In the genomic region with DNA sequence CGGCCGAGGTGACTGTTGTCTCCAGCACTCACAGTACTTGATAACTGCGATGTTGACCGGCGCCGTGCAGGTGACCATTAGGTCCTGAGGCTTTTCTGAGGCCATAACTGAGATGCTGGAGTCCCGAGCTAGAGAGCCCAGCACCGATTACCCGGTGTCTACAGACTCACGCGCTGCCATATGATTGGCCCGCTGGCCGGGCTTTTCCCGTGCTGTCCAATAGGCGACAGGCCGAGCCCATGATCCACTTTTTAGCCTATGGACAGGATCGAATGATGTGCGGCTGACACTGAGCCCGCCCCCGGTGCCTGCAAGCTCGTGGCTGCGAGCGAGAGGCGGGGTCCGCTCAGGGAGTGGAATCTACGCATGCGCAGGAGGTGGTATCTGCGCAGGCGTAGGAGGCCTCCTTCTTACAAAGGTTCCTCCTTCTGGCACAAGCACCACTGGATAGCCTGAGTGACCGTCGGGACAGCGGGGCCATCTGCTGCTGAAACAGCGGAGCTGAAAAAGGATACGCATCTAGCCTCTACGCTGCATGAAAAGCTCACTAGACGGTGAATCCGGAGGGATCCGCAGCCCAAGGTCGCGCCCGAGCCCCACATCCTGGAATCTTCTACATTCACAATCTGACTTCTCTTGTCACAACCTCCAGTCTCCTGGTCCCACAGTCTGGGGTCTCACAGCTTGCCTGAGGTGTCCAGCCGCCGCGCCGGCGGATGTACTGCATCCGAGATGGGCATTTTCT, we compare ENCODE assay signal across 8 mouse cellular contexts. TPM values are rescaled to one million over a fixed set of nuclear protein-coding genes. Genes with fewer than 3 reads are reported as not detected.
DNase-seq lines count a peak whose midpoint lies in the region; ATAC-seq lines count a peak whose summit lies in the region.

A gene (minus strand): TSS at position 161 of the 745 bp plus-strand sequence.

- peaks cover 37% of the 10 kb centered on the region; the same call in 1 of the 2 replicates for H3K79me2 ChIP-seq in macrophage (ENCODE audit: inconsistent target)

- peak within 1 kb of the TSS; percentile 97 for H3K27ac ChIP-seq in hindbrain, embryonic 16.5 days (ENCODE audit: low read depth, low read length)
- peak within 1 kb of the TSS; percentile 94 for H3K27ac ChIP-seq in macrophage

- H3K9ac ChIP-seq in hindbrain, embryonic 16.5 days (ENCODE audit: low read depth, low read length): peak within 1 kb of the TSS; percentile 79

- H3K4me2 ChIP-seq in hindbrain, embryonic 16.5 days (ENCODE audit: low read length): peak within 1 kb of the TSS; percentile 84

- H3K4me3 ChIP-seq in hindbrain, embryonic 16.5 days (ENCODE audit: low read length): peak within 1 kb of the TSS; percentile 67
- H3K4me3 ChIP-seq in macrophage (ENCODE audit: inconsistent target): peak within 1 kb of the TSS; percentile 99

- under 1% methylated on average over 47 of the region's 47 CpGs for WGBS in hindbrain, embryonic 16.5 days
- WGBS in macrophage (ENCODE audit: missing documents): under 1% methylated on average over 47 of the region's 47 CpGs

- ATAC-seq in hindbrain, embryonic 16.5 days: peak; percentile 99

- peak; percentile 98 for DNase-seq in WW6 (ENCODE audit: low read depth, low spot score)
- DNase-seq in cerebellum, postnatal 4 days (ENCODE audit: low spot score in 2 of 2): peak; percentile 96 to 98
- peak; percentile 99 for DNase-seq in gastrocnemius, adult 18-20 months (ENCODE audit: low spot score)
- peak; percentile 99 to 100 for DNase-seq in left cerebral cortex, adult 18-20 months (ENCODE audit: low spot score in 2 of 2)
- peak; percentile 100 for DNase-seq in right cerebral cortex, adult 18-20 months
- DNase-seq in urinary bladder, postnatal 10 days (ENCODE audit: low spot score): peak; percentile 96

- peaks cover 22% of the 10 kb centered on the region for H3K4me1 ChIP-seq in hindbrain, embryonic 16.5 days (ENCODE audit: control insufficient read depth, insufficient read depth, low read depth, low read length)

- 0 out of 2 replicates have a peak, but pooled peaks cover 2% of the 10 kb centered on the region for H3K36me3 ChIP-seq in hindbrain, embryonic 16.5 days (ENCODE audit: control insufficient read depth, insufficient read depth, low read length)
- H3K36me3 ChIP-seq in macrophage (ENCODE audit: inconsistent target): no peaks in the 10 kb centered on the region

- H3K9me3 ChIP-seq in hindbrain, embryonic 16.5 days (ENCODE audit: control insufficient read depth, low read length): no peaks in the 10 kb centered on the region

- no peaks in the 10 kb centered on the region for H3K27me3 ChIP-seq in hindbrain, embryonic 16.5 days (replicated peaks; ENCODE audit: control insufficient read depth, insufficient read depth, low read length)

RNA-seq across cellular contexts. Expression of the gene that starts here (rescaled TPM):
- total RNA-seq in gastrocnemius, adult 18-20 months (2021): 1 to 10 TPM; 3.9 to 5.6 TPM
- polyA plus RNA-seq in hindbrain, embryonic 16.5 days (2015; fragmentation: Nextera tagmentation; extraction: Ambion mirVana): 70.1 and 87.7 TPM in 2 replicates
- total RNA-seq in left cerebral cortex, adult 18-20 months (2021): 10 to 100 TPM; 25.3 to 27.4 TPM
- 10 to 100 TPM in 5 of 26 experiments, 1 to 10 TPM in 21; 1.2 to 19.0 (median 6.8) TPM for total RNA-seq in macrophage (2018; cell fraction: chromatin; rRNA removed)
- total RNA-seq in macrophage (2018; cell fraction: cytosol; rRNA removed): 10 to 100 TPM in 25 of 26 experiments, 1 to 10 TPM in 1; 9.4 to 39.5 (median 26.3) TPM
- 10 to 100 TPM in 12 of 26 experiments, 1 to 10 TPM in 14; 3.9 to 27.0 (median 9.5) TPM for total RNA-seq in macrophage (2018; cell fraction: nucleus; rRNA removed)
- 10.1 to 40.6 TPM (median 23.8 TPM) in 3 replicates for polyA plus RNA-seq in macrophage (2018)

Comparison
In these comparisons a context has a peak if more than half of its experiments do, and no peak if none do; other contexts are left out.
1. Peak in every context shown above with its lines: DNase-seq, ATAC-seq, H3K4me3 ChIP-seq and H3K27ac ChIP-seq.
2. RNA of the gene that starts here (total RNA-seq): 25.3 to 27.4 TPM in left cerebral cortex, adult 18-20 months; 3.9 to 5.6 TPM in gastrocnemius, adult 18-20 months; every median in the first group is over 4 times any median in the second.